Mouse (Mus musculus) MEL (cell line): ENCODE results near the gene St6galnac4.

ENCODE experiments used
- CTCF ChIP-seq, 3 experiments: IDR thresholded peaks in 2 of 3; conservative IDR thresholded peaks in 1 of 3; 2 replicates each; pipeline ENCODE4 v1.5.1; 2011 to 2012; ENCODE audit warnings: low read length in 3 of 3, low read depth in 2 of 3, mild to moderate bottlenecking in 2 of 3, improper control_type of control experiment in 1 of 3, inconsistent platforms in 1 of 3, mixed read lengths in 1 of 3, moderate library complexity in 1 of 3; ENCODE audit not compliant: control insufficient read depth in 1 of 3, insufficient read depth in 1 of 3, poor library complexity in 1 of 3, severe bottlenecking in 1 of 3
- EP300 ChIP-seq, 2 experiments: IDR thresholded peaks; 2 replicates each; pipeline ENCODE4 v1.6.1; 2011; ENCODE audit warnings: improper control_type of control experiment in 2 of 2, low read length in 2 of 2, low read depth in 1 of 2, mild to moderate bottlenecking in 1 of 2
- GATA1 ChIP-seq: IDR thresholded peaks from 2 replicates; pipeline ENCODE4 v1.6.1; 2011; ENCODE audit warnings: low read depth, low read length, improper control_type of control experiment
- HCFC1 ChIP-seq: IDR thresholded peaks from 2 replicates; pipeline ENCODE4 v1.6.1; 2012; ENCODE audit warnings: low read depth, mild to moderate bottlenecking, inconsistent platforms, low read length, improper control_type of control experiment, moderate library complexity
- MAFK ChIP-seq: IDR thresholded peaks from 2 replicates; pipeline ENCODE4 v1.6.1; 2011; ENCODE audit warnings: low read depth, mild to moderate bottlenecking, low read length, improper control_type of control experiment, borderline replicate concordance
- MAX ChIP-seq: IDR thresholded peaks from 2 replicates; pipeline ENCODE4 v1.6.1; 2011; ENCODE audit warnings: low read length, improper control_type of control experiment
- SIN3A ChIP-seq: IDR thresholded peaks from 2 replicates; pipeline ENCODE4 v1.6.1; 2012; ENCODE audit warnings: low read length, improper control_type of control experiment, inconsistent platforms
- TAL1 ChIP-seq: IDR thresholded peaks from 2 replicates; pipeline ENCODE4 v1.6.1; 2012; ENCODE audit warnings: mild to moderate bottlenecking, inconsistent platforms, low read length, moderate library complexity, mixed read lengths
- UBTF ChIP-seq: IDR thresholded peaks from 2 replicates; pipeline ENCODE4 v1.6.1; 2012; ENCODE audit warnings: low read depth, mild to moderate bottlenecking, inconsistent platforms, low read length, improper control_type of control experiment, moderate library complexity, borderline replicate concordance; ENCODE audit not compliant: insufficient read depth
- ZC3H11A ChIP-seq: IDR thresholded peaks from 2 replicates; pipeline ENCODE4 v1.6.1; 2012; ENCODE audit warnings: low read depth, mild to moderate bottlenecking, inconsistent platforms, low read length, improper control_type of control experiment

DNA sequence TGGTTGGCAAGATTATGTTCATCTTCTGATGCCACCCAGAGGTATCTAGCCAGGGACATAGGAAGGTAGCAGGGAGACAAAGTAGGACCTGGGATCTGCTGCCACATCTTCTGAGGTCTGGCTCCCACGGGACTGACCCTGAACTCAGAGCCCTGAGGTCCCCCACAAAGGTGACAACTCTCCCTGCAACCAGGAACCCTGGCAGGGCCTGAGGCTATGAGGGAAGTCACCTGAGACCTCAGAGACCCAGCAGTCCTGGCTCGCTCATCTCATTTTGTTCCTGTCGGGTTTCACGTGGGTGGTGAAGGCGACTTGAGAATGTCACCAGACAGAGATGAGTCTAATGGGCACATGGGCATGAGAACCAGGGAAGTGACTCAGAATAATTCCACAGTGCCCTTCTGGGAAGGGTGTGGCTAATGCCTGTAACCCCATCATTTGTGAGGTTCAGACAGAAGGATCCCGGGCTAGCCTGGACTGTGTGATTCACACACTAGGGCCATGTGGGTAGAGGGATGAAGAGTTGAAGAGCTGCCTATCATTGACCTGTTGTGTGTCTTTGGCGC lies 1.7 kb upstream of the St6galnac4 start:
- no peak for TF ChIP-seq CTCF (IDR thresholded peaks at IDR 0.05 in 2 of 3, conservative IDR thresholded peaks at IDR 0.05 in 1 of 3; ENCODE audit: control insufficient read depth in 1 of 3, insufficient read depth in 1 of 3, low read depth in 2 of 3, low read length in 3 of 3, poor library complexity in 1 of 3, severe bottlenecking in 1 of 3)
- no peak for TF ChIP-seq TAL1
- TF ChIP-seq HCFC1, result no peak
- no peak for TF ChIP-seq SIN3A
- TF ChIP-seq MAX, result no peak
- no peak for TF ChIP-seq EP300 (IDR thresholded peaks at IDR 0.05; ENCODE audit: low read depth in 1 of 2, low read length in 2 of 2)
- no peak for TF ChIP-seq GATA1
- no peak for TF ChIP-seq UBTF
- TF ChIP-seq MAFK, result no peak
- no peak for TF ChIP-seq ZC3H11A
